Mouse (Mus musculus): ENCODE measurements around the gene Smpd2.

GRCm38 (mm10) chr10:41504996-41505395 is 14.8 kb upstream of the Smpd2 start:
- TF ChIP-seq POLR2A (IDR thresholded peaks at IDR 0.05; ENCODE audit: control insufficient read depth, extremely low read depth, insufficient read depth, low read length, poor library complexity) (no peak), CTCF (IDR thresholded peaks at IDR 0.05; ENCODE audit: borderline replicate concordance, control insufficient read depth, extremely low read depth, insufficient read depth, low read length, poor library complexity) (no peak)

Measured in thymus, adult 2 months (tissue).